Mouse (Mus musculus) heart, embryonic 11.5 days (tissue): ENCODE results near the gene Tpmt. TPM values are rescaled to one million over a fixed set of nuclear protein-coding genes. Genes with fewer than 3 reads are reported as not detected.

ENCODE experiments used
- ATAC-seq: fragments of 200-750 bp; cut with Nextera tagmentation; replicated peaks from 2 replicates; pipeline ENCODE4 v1.8.0; 2017; ENCODE audit warnings: moderate library complexity; ENCODE audit not compliant: insufficient number of reproducible peaks, low FRiP score, low TSS enrichment
- H3K27ac ChIP-seq: fragments of 300-500 bp; sonication (generic); 2 replicates; pipeline ENCODE4 v1.5.1; 2014; ENCODE audit warnings: mild to moderate bottlenecking, low read depth, low read length
- H3K27me3 ChIP-seq: fragments of 300-500 bp; sonication (generic); 2 replicates; pipeline ENCODE4 v1.6.1; 2014; ENCODE audit warnings: mild to moderate bottlenecking, low read length, mixed read lengths; ENCODE audit not compliant: control insufficient read depth, insufficient read depth
- H3K36me3 ChIP-seq: fragments of 300-500 bp; sonication (generic); 2 replicates; pipeline ENCODE4 v1.6.1; 2014; ENCODE audit warnings: mild to moderate bottlenecking, low read length, moderate library complexity, mixed read lengths; ENCODE audit not compliant: control insufficient read depth, insufficient read depth
- H3K4me1 ChIP-seq: fragments of 300-500 bp; sonication (generic); 2 replicates; pipeline ENCODE4 v1.6.1; 2014; ENCODE audit warnings: low read length; ENCODE audit not compliant: control insufficient read depth, insufficient read depth
- H3K4me2 ChIP-seq: fragments of 300-500 bp; sonication (generic); 2 replicates; pipeline ENCODE4 v1.6.1; 2014; ENCODE audit warnings: mild to moderate bottlenecking, moderate library complexity
- H3K4me3 ChIP-seq: fragments of 300-500 bp; sonication (generic); 2 replicates; pipeline ENCODE4 v1.5.1; 2014; ENCODE audit warnings: low read depth, low read length
- H3K9ac ChIP-seq: fragments of 300-500 bp; sonication (generic); 2 replicates; pipeline ENCODE4 v1.6.1; 2014; ENCODE audit warnings: mild to moderate bottlenecking, low read depth, low read length, moderate library complexity
- H3K9me3 ChIP-seq: fragments of 300-500 bp; sonication (generic); replicated peaks from 2 replicates; pipeline ENCODE4 v1.6.1; 2016; ENCODE audit warnings: low read length; ENCODE audit not compliant: control insufficient read depth
- WGBS: fragments of 180-500 bp; shearing (Covaris S2); extraction: QIAGEN DNeasy Blood & Tissue Kit; methylation state at CpG from one replicate; pipeline ENCODE4 v1.1.7; 2014; ENCODE audit not compliant: insufficient replicate concordance; 5-methylcytosine and 5-hydroxymethylcytosine counted together
- polyA plus RNA-seq: library from polyadenylated mRNA; unstranded; fragments of >200 nt; fragmentation: Nextera tagmentation; extraction: Ambion mirVana; gene quantifications from 2 replicates; pipeline ENCODE4 v1.2.1, GENCODE M21; 2014

Tpmt gene
- polyA plus RNA-seq, 1 experiment from 2014 or later = 16.7 TPM

- Histone ChIP-seq H3K4me1 (no peaks in the 10 kb centered on the region), H3K27ac (no peak overlapping the region), H3K36me3 (peaks cover 2% of the 10 kb centered on the region; the same call in 1 of the 2 replicates), H3K4me3 (no peak overlapping the region), H3K9ac (no peak overlapping the region), H3K27me3 (no peaks in the 10 kb centered on the region), H3K4me2 (no peak overlapping the region), H3K9me3 (no peaks in the 10 kb centered on the region)
- WGBS = 87% methylated on average over 13 of the region's 13 CpGs
- ATAC-seq = no peak
These were observed 27.3 kb upstream of the Tpmt start for GRCm38 (mm10) chr13:47071871-47072270.

- Histone ChIP-seq H3K9ac (no peak overlapping the region), H3K4me3 (no peak overlapping the region), H3K9me3 (no peaks in the 10 kb centered on the region), H3K4me1 (no peaks in the 10 kb centered on the region), H3K27ac (no peak overlapping the region), H3K4me2 (no peak overlapping the region), H3K27me3 (no peaks in the 10 kb centered on the region), H3K36me3 (peaks cover 2% of the 10 kb centered on the region; the same call in 1 of the 2 replicates)
- no peak for ATAC-seq
- 76% methylated on average over 15 of the region's 15 CpGs for WGBS
These were observed 26.0 kb upstream of the Tpmt start for GRCm38 (mm10) chr13:47070329-47071080.

- no peaks in the 10 kb centered on the region for H3K36me3 ChIP-seq
These were observed 22.5 kb upstream of the Tpmt start for GRCm38 (mm10) chr13:47067001-47067400.

GRCm38 (mm10) chr13:47066516-47066915 lies 22.0 kb upstream of the Tpmt start:
- Histone ChIP-seq H3K9me3 (no peaks in the 10 kb centered on the region), H3K4me1 (no peaks in the 10 kb centered on the region), H3K4me3 (no peak overlapping the region), H3K4me2 (no peak overlapping the region), H3K9ac (no peak overlapping the region), H3K27ac (no peak overlapping the region), H3K27me3 (no peaks in the 10 kb centered on the region), H3K36me3 (no peaks in the 10 kb centered on the region)
- 93% methylated on average over 10 of the region's 10 CpGs for WGBS
- ATAC-seq = no peak

More at GRCm38 (mm10) chr13:47067001-47067400, 22.5 kb upstream of the Tpmt start:
- Histone ChIP-seq H3K27me3 (no peaks in the 10 kb centered on the region), H3K27ac (no peak overlapping the region), H3K4me1 (no peaks in the 10 kb centered on the region), H3K9me3 (no peaks in the 10 kb centered on the region), H3K4me3 (no peak overlapping the region), H3K4me2 (no peak overlapping the region), H3K9ac (no peak overlapping the region)
- WGBS = 82% methylated on average over 6 of the region's 6 CpGs
- no peak for ATAC-seq

- no peak for ATAC-seq
- Histone ChIP-seq H3K9ac (no peak overlapping the region), H3K4me3 (no peak overlapping the region), H3K4me1 (no peaks in the 10 kb centered on the region), H3K27me3 (no peaks in the 10 kb centered on the region), H3K4me2 (no peak overlapping the region), H3K27ac (no peak overlapping the region), H3K36me3 (no peaks in the 10 kb centered on the region), H3K9me3 (no peaks in the 10 kb centered on the region)
- 81% methylated on average over 15 of the region's 15 CpGs for WGBS
These were observed 19.6 kb upstream of the Tpmt start for GRCm38 (mm10) chr13:47063985-47064760.

GRCm38 (mm10) chr13:47062756-47063155 lies 18.2 kb upstream of the Tpmt start:
- WGBS = 92% methylated on average over 17 of the region's 17 CpGs
- H3K4me2 ChIP-seq = no peak overlapping the region
- no peak for ATAC-seq

GRCm38 (mm10) chr13:47056781-47057180 lies 12.2 kb upstream of the Tpmt start:
- Histone ChIP-seq H3K4me3 (no peak overlapping the region), H3K36me3 (no peaks in the 10 kb centered on the region), H3K27ac (no peak overlapping the region), H3K4me2 (no peak overlapping the region), H3K27me3 (no peaks in the 10 kb centered on the region), H3K9me3 (no peaks in the 10 kb centered on the region), H3K9ac (no peak overlapping the region), H3K4me1 (no peaks in the 10 kb centered on the region)
- WGBS = 84% methylated on average over 5 of the region's 5 CpGs
- ATAC-seq = no peak

More at GRCm38 (mm10) chr13:47062756-47063155, 18.2 kb upstream of the Tpmt start:
- Histone ChIP-seq H3K27me3 (no peaks in the 10 kb centered on the region), H3K4me3 (no peak overlapping the region), H3K27ac (no peak overlapping the region), H3K9ac (no peak overlapping the region), H3K9me3 (no peaks in the 10 kb centered on the region), H3K36me3 (no peaks in the 10 kb centered on the region), H3K4me1 (no peaks in the 10 kb centered on the region)

GRCm38 (mm10) chr13:47056126-47056525 lies 11.6 kb upstream of the Tpmt start:
- WGBS = 83% methylated on average over 11 of the region's 11 CpGs

More at GRCm38 (mm10) chr13:47056126-47056525, 11.6 kb upstream of the Tpmt start:
- H3K4me3 ChIP-seq = no peak overlapping the region
- H3K9ac ChIP-seq = no peak overlapping the region
- no peaks in the 10 kb centered on the region for H3K9me3 ChIP-seq
- no peak for ATAC-seq
- H3K27me3 ChIP-seq = no peaks in the 10 kb centered on the region
- no peak overlapping the region for H3K4me2 ChIP-seq
- no peaks in the 10 kb centered on the region for H3K36me3 ChIP-seq
- no peak overlapping the region for H3K27ac ChIP-seq
- no peaks in the 10 kb centered on the region for H3K4me1 ChIP-seq
